Mouse (Mus musculus) heart, postnatal 0 days (tissue): Measurements from ENCODE around the gene Nr2f6.

Source experiments
- CTCF ChIP-seq: IDR thresholded peaks from 2 replicates; pipeline ENCODE4 v1.5.1; 2016; ENCODE audit warnings: antibody characterized with exemption, control low read depth, low read depth
- EP300 ChIP-seq: IDR thresholded peaks from 2 replicates; pipeline ENCODE4 v1.6.1; 2016; ENCODE audit warnings: antibody characterized with exemption, low read depth

DNA sequence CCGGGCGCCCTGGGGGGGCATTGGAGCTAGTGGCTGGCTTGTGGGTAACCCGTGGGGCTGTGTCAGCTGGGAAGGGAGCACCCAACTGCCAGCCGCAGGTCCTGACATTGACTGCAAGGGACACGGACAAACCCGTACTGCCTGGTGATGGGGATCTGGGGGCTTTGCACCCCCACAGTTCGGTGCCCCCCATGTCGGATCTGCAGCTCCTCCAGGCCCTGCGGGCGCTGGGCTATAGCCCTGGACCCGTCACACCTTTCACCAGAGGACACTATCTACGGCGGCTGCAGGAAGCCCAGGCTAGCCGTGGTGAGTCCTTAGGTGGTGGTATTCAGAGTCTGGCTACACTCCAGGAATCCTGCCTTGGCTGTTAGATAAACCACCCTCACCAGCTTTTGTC, 25.7 kb upstream of the Nr2f6 start:
- TF ChIP-seq CTCF, result no peak
- no peak for TF ChIP-seq EP300
